Mouse (Mus musculus) liver, embryonic 14.5 days (tissue): Measurements from ENCODE around the gene Nsmf. TPM values are rescaled to one million over a fixed set of nuclear protein-coding genes. Genes with fewer than 3 reads are reported as not detected.

Experiments
- ATAC-seq: fragments of 200-750 bp; cut with Nextera tagmentation; 2 replicates; pipeline ENCODE4 v1.8.0; 2017; ENCODE audit warnings: moderate number of reproducible peaks, mild to moderate bottlenecking, moderate library complexity; ENCODE audit not compliant: insufficient read depth
- DNase-seq, 3 experiments: peaks; one replicate each; pipeline ENCODE4 v3.0.0-alpha.2; 2012 to 2013; ENCODE audit warnings: low read depth in 3 of 3, low spot score in 3 of 3
- H3K27ac ChIP-seq: fragments of 300-500 bp; sonication (generic); 2 replicates; pipeline ENCODE4 v1.5.1; 2014; ENCODE audit warnings: moderate library complexity, mild to moderate bottlenecking, control low read depth, inconsistent platforms
- H3K27me3 ChIP-seq: fragments of 300-500 bp; sonication (generic); 2 replicates; pipeline ENCODE4 v1.6.1; 2014; ENCODE audit warnings: mild to moderate bottlenecking, low read length, moderate library complexity; ENCODE audit not compliant: control insufficient read depth, insufficient read depth
- H3K36me3 ChIP-seq: fragments of 300-500 bp; sonication (generic); replicated peaks from 2 replicates; pipeline ENCODE4 v1.6.1; 2014; ENCODE audit warnings: low read depth; ENCODE audit not compliant: control insufficient read depth, insufficient read depth
- H3K4me1 ChIP-seq, 2 experiments: fragments of 200-500 bp in 1 of 2; fragments of 300-500 bp in 1 of 2; sonication (generic) in 1 of 2; replicated peaks; 2 replicates each; pipeline ENCODE4 v1.6.1; 2012 to 2014; ENCODE audit warnings: antibody characterized with exemption in 1 of 2, inconsistent platforms in 1 of 2, low read length in 1 of 2; ENCODE audit not compliant: control insufficient read depth in 2 of 2, insufficient read depth in 2 of 2
- H3K4me2 ChIP-seq: fragments of 300-500 bp; sonication (generic); 2 replicates; pipeline ENCODE4 v1.6.1; 2014; ENCODE audit warnings: low read depth, mild to moderate bottlenecking, control low read depth, moderate library complexity
- H3K4me3 ChIP-seq, 2 experiments: fragments of 200-500 bp in 1 of 2; fragments of 300-500 bp in 1 of 2; sonication (generic) in 1 of 2; 2 replicates each; pipeline ENCODE4 v1.5.1; 2012 to 2014; ENCODE audit warnings: low read depth in 2 of 2, low read length in 2 of 2, mild to moderate bottlenecking in 2 of 2, control low read depth in 1 of 2, inconsistent platforms in 1 of 2, moderate library complexity in 1 of 2; ENCODE audit not compliant: insufficient read depth in 1 of 2
- H3K9ac ChIP-seq: fragments of 300-500 bp; sonication (generic); replicated peaks from 2 replicates; pipeline ENCODE4 v1.6.1; 2014; ENCODE audit warnings: mild to moderate bottlenecking, control low read depth, moderate library complexity
- H3K9me3 ChIP-seq: fragments of 300-500 bp; sonication (generic); 2 replicates; pipeline ENCODE4 v1.6.1; 2016; ENCODE audit warnings: low read length, mixed read lengths; ENCODE audit not compliant: control insufficient read depth
- CTCF ChIP-seq: IDR thresholded peaks from 2 replicates; pipeline ENCODE4 v1.5.1; 2016; ENCODE audit warnings: antibody characterized with exemption, low read depth, control low read depth
- EP300 ChIP-seq: IDR thresholded peaks from 2 replicates; pipeline ENCODE4 v1.6.1; 2016; ENCODE audit warnings: antibody characterized with exemption, low read depth
- WGBS: fragments of 180-500 bp; shearing (Covaris S2); extraction: QIAGEN DNeasy Blood & Tissue Kit; methylation state at CpG from one replicate; pipeline ENCODE4 v1.1.7; 2014; ENCODE audit not compliant: insufficient replicate concordance; 5-methylcytosine and 5-hydroxymethylcytosine counted together
- microRNA-seq: library from miRNA; unstranded; fragments of <30 nt; microRNA quantifications from one replicate; pipeline ENCODE4, GENCODE M21; 2016
- polyA plus RNA-seq, 2 experiments: library from polyadenylated mRNA; depleted of rRNA in 1 of 2; stranded (reverse) in 1 of 2; unstranded in 1 of 2; fragments of >200 nt; fragmentation: Nextera tagmentation in 1 of 2; extraction: Ambion mirVana in 1 of 2; gene quantifications; 2 replicates each; pipeline versions ENCODE4 v1.2.1 to v1.2.3; 2012 to 2014

Gene Nsmf
- polyA plus RNA-seq, 2 experiments, result 3.3 to 10.3 TPM

GRCm38 (mm10) chr2:25111184-25111791 lies 57.1 kb downstream of the Nsmf start:
- peak overlapping the region; percentile 49 for H3K27ac ChIP-seq
- no peaks in the 10 kb centered on the region for H3K27me3 ChIP-seq
- no peak overlapping the region for H3K9ac ChIP-seq
- no peaks in the 10 kb centered on the region for H3K36me3 ChIP-seq
- no peak overlapping the region for H3K4me3 ChIP-seq
- ATAC-seq, result peak; percentile 81
- peaks cover 19 to 52% of the 10 kb centered on the region in 2 experiments for H3K4me1 ChIP-seq
- no peak for TF ChIP-seq CTCF
- TF ChIP-seq EP300, result peak; percentile 70
- DNase-seq, result peak; percentile 37 to 56 (median 49)
- WGBS, result 3% methylated on average over 9 of the region's 9 CpGs
- no peak overlapping the region; the same call in 1 of the 2 replicates for H3K4me2 ChIP-seq
- no peaks in the 10 kb centered on the region for H3K9me3 ChIP-seq

Small RNA genes within 50 kb of the gene (microRNA-seq; reads per million reads assigned to microRNA genes)
- gene Gm24328 (not detected), gene Mir7664 (not detected)

Other genes with a start within 250 kb of the Nsmf start
- gene Ehmt1, start 134.7 kb upstream of the Nsmf start, polyA plus RNA-seq (2012; rRNA removed), result 14.1 and 15.1 TPM in 2 replicates
- gene Ehmt1, start 134.7 kb upstream of the Nsmf start, polyA plus RNA-seq (2014; fragmentation: Nextera tagmentation; extraction: Ambion mirVana), result 10.6 and 12.0 TPM in 2 replicates
- 20.8 and 29.1 TPM in 2 replicates for gene Arrdc1, start 119.1 kb upstream of the Nsmf start, polyA plus RNA-seq (2012; rRNA removed)
- 10.9 and 14.7 TPM in 2 replicates for gene Arrdc1, start 119.1 kb upstream of the Nsmf start, polyA plus RNA-seq (2014; fragmentation: Nextera tagmentation; extraction: Ambion mirVana)
- 10.0 and 16.4 TPM in 2 replicates for gene Zmynd19, start 104.6 kb upstream of the Nsmf start, polyA plus RNA-seq (2012; rRNA removed)
- 10.6 and 12.1 TPM in 2 replicates for gene Zmynd19, start 104.6 kb upstream of the Nsmf start, polyA plus RNA-seq (2014; fragmentation: Nextera tagmentation; extraction: Ambion mirVana)
- gene Dph7, start 92.0 kb upstream of the Nsmf start, polyA plus RNA-seq (2012; rRNA removed), result 8.1 and 9.0 TPM in 2 replicates
- 8.7 and 9.9 TPM in 2 replicates for gene Dph7, start 92.0 kb upstream of the Nsmf start, polyA plus RNA-seq (2014; fragmentation: Nextera tagmentation; extraction: Ambion mirVana)
- 31.9 and 48.1 TPM in 2 replicates for gene Mrpl41, start 79.3 kb upstream of the Nsmf start, polyA plus RNA-seq (2012; rRNA removed)
- gene Mrpl41, start 79.3 kb upstream of the Nsmf start, polyA plus RNA-seq (2014; fragmentation: Nextera tagmentation; extraction: Ambion mirVana), result 93.6 and 102 TPM in 2 replicates
- gene Pnpla7, start 78.3 kb upstream of the Nsmf start, polyA plus RNA-seq (2012; rRNA removed), result 9.4 and 9.6 TPM in 2 replicates
- 11.0 and 11.3 TPM in 2 replicates for gene Pnpla7, start 78.3 kb upstream of the Nsmf start, polyA plus RNA-seq (2014; fragmentation: Nextera tagmentation; extraction: Ambion mirVana)
- gene Entpd8, start 25.9 kb downstream of the Nsmf start, polyA plus RNA-seq (2012; rRNA removed), result 4.9 and 5.3 TPM in 2 replicates
- gene Entpd8, start 25.9 kb downstream of the Nsmf start, polyA plus RNA-seq (2014; fragmentation: Nextera tagmentation; extraction: Ambion mirVana), result 2.3 and 3.6 TPM in 2 replicates
- gene Noxa1, start 40.8 kb downstream of the Nsmf start, polyA plus RNA-seq (2012; rRNA removed), result 0.95 and 1.1 TPM in 2 replicates
- 1.2 and 1.8 TPM in 2 replicates for gene Noxa1, start 40.8 kb downstream of the Nsmf start, polyA plus RNA-seq (2014; fragmentation: Nextera tagmentation; extraction: Ambion mirVana)
- 3.7 and 3.9 TPM in 2 replicates for gene Nrarp, start 126.4 kb downstream of the Nsmf start, polyA plus RNA-seq (2012; rRNA removed)
- gene Nrarp, start 126.4 kb downstream of the Nsmf start, polyA plus RNA-seq (2014; fragmentation: Nextera tagmentation; extraction: Ambion mirVana), result 1.8 and 1.9 TPM in 2 replicates
- 3.7 and 4.1 TPM in 2 replicates for gene Tor4a, start 142.5 kb downstream of the Nsmf start, polyA plus RNA-seq (2012; rRNA removed)
- gene Tor4a, start 142.5 kb downstream of the Nsmf start, polyA plus RNA-seq (2014; fragmentation: Nextera tagmentation; extraction: Ambion mirVana), result 4.9 and 5.7 TPM in 2 replicates
- 18.7 and 21.3 TPM in 2 replicates for gene Nelfb, start 157.1 kb downstream of the Nsmf start, polyA plus RNA-seq (2012; rRNA removed)
- 23.7 and 27.3 TPM in 2 replicates for gene Nelfb, start 157.1 kb downstream of the Nsmf start, polyA plus RNA-seq (2014; fragmentation: Nextera tagmentation; extraction: Ambion mirVana)
- not detected in 2 replicates for gene Stpg3, start 160.3 kb downstream of the Nsmf start, polyA plus RNA-seq (2012; rRNA removed)
- gene Stpg3, start 160.3 kb downstream of the Nsmf start, polyA plus RNA-seq (2014; fragmentation: Nextera tagmentation; extraction: Ambion mirVana), result not detected in 2 replicates
- gene Fam166a, start 164.4 kb downstream of the Nsmf start, polyA plus RNA-seq (2012; rRNA removed), result 0.04 TPM in 1 of 2 replicates, not detected in the other
- gene Fam166a, start 164.4 kb downstream of the Nsmf start, polyA plus RNA-seq (2014; fragmentation: Nextera tagmentation; extraction: Ambion mirVana), result 0.96 TPM in 1 of 2 replicates, not detected in the other
- gene Tubb4b, start 170.3 kb downstream of the Nsmf start, polyA plus RNA-seq (2012; rRNA removed), result 571 and 676 TPM in 2 replicates
- 561 and 604 TPM in 2 replicates for gene Tubb4b, start 170.3 kb downstream of the Nsmf start, polyA plus RNA-seq (2014; fragmentation: Nextera tagmentation; extraction: Ambion mirVana)
- 0.01 and 0.05 TPM in 2 replicates for gene Slc34a3, start 180.0 kb downstream of the Nsmf start, polyA plus RNA-seq (2012; rRNA removed)
- not detected in 2 replicates for gene Slc34a3, start 180.0 kb downstream of the Nsmf start, polyA plus RNA-seq (2014; fragmentation: Nextera tagmentation; extraction: Ambion mirVana)
- gene Rnf224, start 182.4 kb downstream of the Nsmf start, polyA plus RNA-seq (2012; rRNA removed), result not detected in 2 replicates
- gene Rnf224, start 182.4 kb downstream of the Nsmf start, polyA plus RNA-seq (2014; fragmentation: Nextera tagmentation; extraction: Ambion mirVana), result not detected in 2 replicates
- gene Rnf208, start 187.9 kb downstream of the Nsmf start, polyA plus RNA-seq (2012; rRNA removed), result 0.93 and 1.3 TPM in 2 replicates
- 0.09 and 0.16 TPM in 2 replicates for gene Rnf208, start 187.9 kb downstream of the Nsmf start, polyA plus RNA-seq (2014; fragmentation: Nextera tagmentation; extraction: Ambion mirVana)
- not detected in 2 replicates for gene Cysrt1, start 188.1 kb downstream of the Nsmf start, polyA plus RNA-seq (2012; rRNA removed)
- gene Cysrt1, start 188.1 kb downstream of the Nsmf start, polyA plus RNA-seq (2014; fragmentation: Nextera tagmentation; extraction: Ambion mirVana), result not detected in 2 replicates
- gene AL732309.1, start 192.5 kb downstream of the Nsmf start, polyA plus RNA-seq (2012; rRNA removed), result 5.4 and 5.6 TPM in 2 replicates
- 1.4 and 1.9 TPM in 2 replicates for gene AL732309.1, start 192.5 kb downstream of the Nsmf start, polyA plus RNA-seq (2014; fragmentation: Nextera tagmentation; extraction: Ambion mirVana)
- 8.8 and 12.4 TPM in 2 replicates for gene Tmem203, start 201.1 kb downstream of the Nsmf start, polyA plus RNA-seq (2012; rRNA removed)
- gene Tmem203, start 201.1 kb downstream of the Nsmf start, polyA plus RNA-seq (2014; fragmentation: Nextera tagmentation; extraction: Ambion mirVana), result 8.8 and 9.4 TPM in 2 replicates
- gene Tprn, start 208.3 kb downstream of the Nsmf start, polyA plus RNA-seq (2012; rRNA removed), result 1.6 and 2.6 TPM in 2 replicates
- gene Tprn, start 208.3 kb downstream of the Nsmf start, polyA plus RNA-seq (2014; fragmentation: Nextera tagmentation; extraction: Ambion mirVana), result 2.4 and 3.2 TPM in 2 replicates
- gene Ssna1, start 218.1 kb downstream of the Nsmf start, polyA plus RNA-seq (2012; rRNA removed), result 65.8 and 76.0 TPM in 2 replicates
- gene Ssna1, start 218.1 kb downstream of the Nsmf start, polyA plus RNA-seq (2014; fragmentation: Nextera tagmentation; extraction: Ambion mirVana), result 145 and 155 TPM in 2 replicates
- gene Anapc2, start 218.1 kb downstream of the Nsmf start, polyA plus RNA-seq (2012; rRNA removed), result 20.5 and 23.8 TPM in 2 replicates
- gene Anapc2, start 218.1 kb downstream of the Nsmf start, polyA plus RNA-seq (2014; fragmentation: Nextera tagmentation; extraction: Ambion mirVana), result 30.2 TPM in 2 replicates
- gene Tmem210, start 233.8 kb downstream of the Nsmf start, polyA plus RNA-seq (2012; rRNA removed), result not detected in 2 replicates
- gene Tmem210, start 233.8 kb downstream of the Nsmf start, polyA plus RNA-seq (2014; fragmentation: Nextera tagmentation; extraction: Ambion mirVana), result not detected in 2 replicates
- not detected in 2 replicates for gene Lrrc26, start 235.6 kb downstream of the Nsmf start, polyA plus RNA-seq (2012; rRNA removed)
- gene Lrrc26, start 235.6 kb downstream of the Nsmf start, polyA plus RNA-seq (2014; fragmentation: Nextera tagmentation; extraction: Ambion mirVana), result not detected in 2 replicates